Mouse (Mus musculus) adipose tissue, adult 10 weeks (tissue): ENCODE results near the gene Slc16a12. TPM values are rescaled to one million over a fixed set of nuclear protein-coding genes. Genes with fewer than 3 reads are reported as not detected.

Experiments used
- polyA plus RNA-seq: library from polyadenylated mRNA; stranded (reverse); fragments of 350-450 nt; fragmentation: Illumina TruSeq; extraction: RNeasy Lipid Tissue Mini Kit (QIAGEN cat#74804); gene quantifications from one replicate; pipeline ENCODE4 v1.2.3, GENCODE M21; 2014; ENCODE audit warnings: low read depth, low replicate concordance

Gene Slc16a12
- polyA plus RNA-seq = 11.9 TPM

DNA sequence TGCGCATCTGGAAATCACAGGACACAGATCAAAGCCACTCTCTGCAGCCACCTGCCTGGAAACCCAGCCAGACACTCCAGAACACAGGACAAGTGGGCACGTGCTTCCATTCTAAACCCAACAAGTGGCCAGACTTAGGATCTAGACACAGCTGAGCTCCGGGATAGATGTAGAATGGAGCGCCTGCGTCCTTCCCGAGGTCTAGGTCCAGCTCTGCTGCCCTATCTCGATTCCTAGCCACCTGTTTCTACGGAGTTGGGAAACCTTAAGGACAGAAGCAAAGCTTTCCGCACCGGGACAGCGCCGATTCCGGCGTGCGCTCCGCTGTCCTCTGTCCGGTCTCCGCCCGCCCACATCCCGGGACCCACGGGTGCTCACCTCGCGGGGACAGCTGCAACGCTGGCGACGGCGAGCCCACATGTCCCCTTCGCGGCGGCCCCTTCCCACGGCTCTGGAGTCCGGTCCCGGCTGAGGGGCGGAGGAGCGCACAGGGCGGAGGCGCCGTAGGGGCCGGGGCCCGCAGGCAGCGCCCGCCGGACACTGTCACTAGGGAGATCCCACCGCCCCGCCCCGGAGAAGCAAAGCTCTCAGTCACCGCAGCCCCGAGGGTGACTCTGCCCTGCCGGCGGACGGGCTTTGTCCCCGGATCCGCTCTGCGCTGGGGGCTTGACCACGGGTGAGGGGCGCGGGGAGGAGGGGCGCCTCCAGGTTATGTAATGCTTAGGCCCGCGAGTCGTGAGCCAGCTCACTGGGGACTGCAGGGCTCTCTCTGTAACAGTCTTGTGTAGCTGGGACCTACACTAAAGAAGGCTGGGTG, at the start of gene Slc16a12:
Gene Slc16a12, minus strand, starts transcription at position 602 of the 817 bp plus-strand sequence.

DNA sequence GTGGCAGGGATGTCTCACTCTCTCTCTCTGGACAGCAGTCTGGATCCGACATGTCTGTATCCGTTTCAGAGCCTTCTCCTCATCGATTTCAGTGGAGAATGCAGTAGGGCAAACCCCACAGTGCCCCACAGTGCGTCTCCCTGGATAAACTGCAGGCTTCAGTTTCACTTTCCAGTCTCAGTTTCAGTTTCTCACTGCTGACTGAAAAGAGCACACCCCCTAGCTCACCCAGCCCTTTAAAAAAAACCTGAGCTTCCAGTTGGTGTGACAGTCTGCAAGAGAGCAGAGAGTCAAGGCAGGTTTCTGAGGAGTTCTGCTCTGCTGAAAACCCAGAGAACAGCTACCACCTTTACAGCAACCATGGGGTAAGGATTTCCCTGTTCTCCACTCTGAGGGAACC, 106.5 kb downstream of the Slc16a12 start, which contains the start of the genes Ifit1bl2 and Ifit1:
Gene Ifit1bl2, minus strand, starts transcription at position 121 of the 400 bp plus-strand sequence.
Gene Ifit1, plus strand, starts transcription at position 249 of the 400 bp plus-strand sequence.

Other genes with a start within 250 kb of the Slc16a12 start
- 36.0 TPM for gene Lipa, start 219.8 kb downstream of the Slc16a12 start, polyA plus RNA-seq
- gene Ifit2, start 196.6 kb downstream of the Slc16a12 start, polyA plus RNA-seq = 5.4 TPM
- gene Ifit3, start 163.8 kb downstream of the Slc16a12 start, polyA plus RNA-seq = 16.3 TPM
- gene Ifit1bl1, start 145.3 kb downstream of the Slc16a12 start, polyA plus RNA-seq = 0.36 TPM
- 4.2 TPM for gene Ifit3b, start 139.3 kb downstream of the Slc16a12 start, polyA plus RNA-seq
- 0.14 TPM for gene Ifit1bl2, start 106.5 kb downstream of the Slc16a12 start, polyA plus RNA-seq
- gene Ifit1, start 106.4 kb downstream of the Slc16a12 start, polyA plus RNA-seq = 4.4 TPM
- gene Pank1, start 132.2 kb upstream of the Slc16a12 start, polyA plus RNA-seq = 26.4 TPM
- 3.3 TPM for gene Kif20b, start 175.1 kb upstream of the Slc16a12 start, polyA plus RNA-seq